Mouse (Mus musculus): ENCODE results near the gene Anks6.

The Anks6 gene

DNA sequence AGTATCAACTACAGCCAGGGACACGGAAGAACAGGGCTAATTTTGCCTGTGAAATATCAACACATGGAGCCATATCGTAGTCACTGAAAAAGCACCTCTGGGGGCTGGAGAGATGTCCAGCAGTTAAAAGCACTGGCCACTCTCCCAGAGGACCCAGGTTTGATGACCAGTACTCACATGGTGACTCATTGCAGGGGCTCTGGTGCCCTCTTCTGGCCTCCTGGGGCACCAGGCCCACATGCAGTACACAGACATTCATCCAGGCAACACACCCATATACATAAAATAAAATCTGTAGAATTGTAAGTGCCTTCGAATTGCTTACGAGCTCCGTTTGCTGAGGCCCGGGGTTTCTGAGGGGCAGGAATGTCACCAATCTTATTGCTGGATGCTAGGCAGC, 10.3 kb downstream of the Anks6 start:
- peak; percentile 71 for DNase-seq (ENCODE audit: low read depth, low spot score)

DNA sequence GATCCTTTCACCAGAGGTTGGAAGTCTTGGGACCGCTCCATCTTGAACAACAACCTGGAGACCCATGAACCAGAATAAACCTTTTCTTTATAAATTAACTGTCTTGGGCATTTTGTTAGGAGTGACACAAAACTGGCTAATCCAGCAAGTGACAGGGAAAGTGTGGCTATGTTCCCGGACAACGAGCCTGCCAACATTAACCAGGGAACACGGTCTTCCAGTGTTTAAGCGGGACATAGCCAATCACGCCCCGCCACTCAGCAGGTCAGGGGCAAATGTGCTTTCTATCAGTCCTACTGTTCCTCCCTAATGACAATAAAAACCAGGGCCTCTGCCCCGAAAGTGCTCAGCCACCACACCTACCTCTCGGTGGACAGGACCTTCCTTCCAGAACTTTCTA, 13.4 kb downstream of the Anks6 start:
- no peak for DNase-seq (ENCODE audit: low read depth, low spot score)

DNA sequence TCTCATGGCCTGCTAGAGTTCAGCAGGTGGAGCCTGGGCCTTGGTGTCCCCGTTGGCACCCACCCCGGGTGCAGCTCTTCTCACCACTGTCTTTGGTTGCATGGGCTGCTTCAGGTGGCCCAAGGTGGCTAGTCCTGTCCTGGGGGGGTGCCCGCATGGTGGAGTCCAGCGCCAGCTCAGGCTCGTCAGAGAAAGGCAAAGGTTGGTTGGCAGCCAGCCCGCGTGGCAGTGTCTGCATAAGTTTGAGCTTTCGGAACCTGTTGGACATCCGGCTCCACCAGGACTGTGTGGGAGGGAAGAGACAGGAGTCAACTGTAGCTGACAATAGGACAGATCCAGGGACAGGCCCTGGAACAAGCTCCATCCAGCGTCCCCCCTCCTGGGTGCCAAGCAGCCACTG, 17.6 kb downstream of the Anks6 start:
- no peak for DNase-seq (ENCODE audit: low read depth, low spot score)

DNA sequence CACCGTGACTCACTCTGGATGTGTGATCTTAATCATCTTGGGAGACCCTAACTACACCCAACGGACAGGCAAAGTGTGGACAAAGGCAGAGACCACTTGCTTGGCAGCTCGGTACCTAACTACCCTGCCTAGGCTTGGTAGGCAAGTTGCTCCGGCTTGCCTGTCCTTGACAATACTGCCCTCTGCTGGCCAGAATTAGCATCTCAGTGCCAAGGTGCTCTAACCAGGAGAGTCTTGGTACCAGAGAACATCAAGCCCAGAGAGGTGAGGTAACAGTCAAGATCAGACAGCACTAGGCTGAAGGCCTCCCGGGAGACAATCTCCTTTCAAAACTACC, 19.9 kb downstream of the Anks6 start:
- peak; percentile 86 for DNase-seq (ENCODE audit: low read depth, low spot score)

DNA sequence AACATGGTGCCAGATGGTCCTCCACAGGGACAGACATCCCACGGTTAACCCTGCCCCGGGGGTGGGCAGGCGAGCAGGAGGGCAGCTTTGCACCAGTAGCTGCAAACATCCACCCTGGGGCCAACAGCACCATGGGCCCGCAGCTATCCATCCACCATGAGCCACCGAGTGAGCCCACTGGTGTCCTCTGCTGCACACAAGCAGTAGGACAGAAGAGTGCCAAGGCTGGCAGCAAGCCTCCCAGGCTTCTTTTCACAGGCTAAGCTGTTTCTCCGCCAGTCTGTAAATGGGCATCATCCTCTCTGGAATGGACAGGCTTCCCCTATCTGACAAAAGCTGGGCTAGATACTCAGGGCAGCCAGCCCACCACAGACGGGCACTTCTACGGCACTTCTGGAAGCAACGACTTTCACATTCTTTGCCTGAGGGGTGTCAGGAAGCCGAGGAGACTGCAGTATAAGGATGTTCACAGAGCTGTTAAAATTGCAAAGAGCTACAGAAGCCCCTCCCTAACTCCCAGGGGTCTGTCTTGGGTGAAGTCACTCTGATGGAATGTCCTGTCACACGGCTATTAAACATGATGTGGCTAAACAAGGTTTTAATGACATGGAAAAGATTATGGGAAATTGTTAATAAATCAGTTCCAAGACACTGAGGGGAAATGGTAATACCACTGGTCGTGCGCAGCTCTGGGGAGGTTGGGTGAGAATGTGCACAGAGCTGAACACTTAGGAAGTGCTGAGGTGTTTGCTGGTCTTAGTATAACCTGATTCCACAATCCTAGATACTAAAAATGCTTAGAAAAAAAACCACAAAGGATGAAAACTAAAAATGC, 20.5 kb downstream of the Anks6 start:
- peak; percentile 40 for DNase-seq (ENCODE audit: low read depth, low spot score)

DNA sequence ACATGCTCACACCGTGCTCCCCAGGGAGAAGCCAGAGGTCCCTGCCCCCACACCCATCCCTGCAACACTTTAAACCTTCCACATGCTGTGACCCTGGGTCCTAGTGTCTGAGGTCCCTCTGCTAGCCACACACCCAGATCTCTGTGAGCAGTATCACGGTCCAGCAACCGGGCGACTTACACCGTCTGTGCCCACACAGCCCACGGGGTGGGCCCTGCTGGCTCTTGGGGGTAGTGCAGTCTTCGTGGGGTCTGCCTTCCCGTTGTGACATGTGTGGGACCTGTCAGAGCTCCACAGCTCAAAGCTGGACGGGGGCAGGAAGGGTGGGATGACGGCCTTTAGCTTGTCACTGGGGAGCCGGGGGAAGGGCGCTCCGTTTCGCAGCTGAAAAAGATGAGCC, 21.7 kb downstream of the Anks6 start:
- DNase-seq (ENCODE audit: low read depth, low spot score): no peak

DNA sequence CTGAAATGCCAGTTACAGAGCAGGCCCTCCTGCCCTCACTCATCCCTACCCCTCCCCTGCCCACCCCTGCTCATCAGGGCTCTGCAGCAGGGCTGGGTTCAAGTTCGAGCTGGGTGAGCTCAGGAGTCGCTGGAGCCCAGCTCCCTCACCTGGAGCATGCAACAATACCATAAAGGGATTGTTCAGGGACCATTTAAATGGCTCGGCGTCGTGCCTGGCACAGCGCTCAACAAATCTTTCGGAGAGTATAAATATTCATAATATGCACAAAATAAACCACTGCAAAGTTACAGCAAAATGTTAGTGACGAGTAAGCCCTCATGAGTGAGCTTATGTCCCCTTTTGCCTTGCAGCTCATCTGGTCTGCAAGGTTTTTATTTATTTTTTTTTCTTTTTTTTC, 25.1 kb downstream of the Anks6 start:
- no peak for DNase-seq (ENCODE audit: low read depth, low spot score)

DNA sequence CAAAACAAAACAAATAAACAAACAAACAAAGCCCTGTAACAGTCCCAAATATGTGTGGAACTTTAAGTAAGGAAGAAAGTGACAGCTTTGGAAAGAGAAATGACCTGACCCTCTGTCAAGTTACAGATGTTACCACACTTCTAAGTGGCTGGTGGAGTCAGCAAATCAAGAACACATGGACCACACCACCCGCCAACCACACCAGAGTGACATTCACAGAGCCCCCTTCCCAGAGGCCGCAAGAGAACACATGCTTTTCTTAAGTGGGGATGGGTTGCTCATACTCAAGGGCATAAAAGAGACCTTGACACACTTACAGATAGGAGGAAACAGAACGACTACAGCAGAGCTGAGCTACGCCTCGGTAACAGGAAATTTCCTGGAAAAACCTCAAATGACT, 28.4 kb downstream of the Anks6 start:
- DNase-seq (ENCODE audit: low read depth, low spot score): no peak

DNA sequence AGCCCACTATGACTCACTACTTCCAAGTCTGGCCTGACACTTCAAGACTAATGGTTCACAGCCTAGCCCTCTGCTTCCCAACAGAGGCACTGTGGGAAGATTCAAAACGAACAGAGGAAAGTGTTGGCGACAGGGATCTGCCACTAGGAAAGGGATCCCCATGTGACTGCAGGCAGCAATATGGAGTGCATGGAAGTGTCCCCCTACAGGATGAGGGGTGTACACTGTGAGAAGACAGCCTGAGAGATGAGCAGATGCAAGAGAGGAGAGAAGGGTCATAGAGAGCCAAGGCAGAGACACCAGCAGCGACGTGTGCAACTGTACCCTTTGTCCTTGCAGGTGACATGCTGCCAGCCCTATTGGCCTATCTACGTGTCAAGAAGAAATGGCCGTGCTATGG, 33.3 kb downstream of the Anks6 start:
- no peak for DNase-seq (ENCODE audit: low read depth, low spot score)

DNA sequence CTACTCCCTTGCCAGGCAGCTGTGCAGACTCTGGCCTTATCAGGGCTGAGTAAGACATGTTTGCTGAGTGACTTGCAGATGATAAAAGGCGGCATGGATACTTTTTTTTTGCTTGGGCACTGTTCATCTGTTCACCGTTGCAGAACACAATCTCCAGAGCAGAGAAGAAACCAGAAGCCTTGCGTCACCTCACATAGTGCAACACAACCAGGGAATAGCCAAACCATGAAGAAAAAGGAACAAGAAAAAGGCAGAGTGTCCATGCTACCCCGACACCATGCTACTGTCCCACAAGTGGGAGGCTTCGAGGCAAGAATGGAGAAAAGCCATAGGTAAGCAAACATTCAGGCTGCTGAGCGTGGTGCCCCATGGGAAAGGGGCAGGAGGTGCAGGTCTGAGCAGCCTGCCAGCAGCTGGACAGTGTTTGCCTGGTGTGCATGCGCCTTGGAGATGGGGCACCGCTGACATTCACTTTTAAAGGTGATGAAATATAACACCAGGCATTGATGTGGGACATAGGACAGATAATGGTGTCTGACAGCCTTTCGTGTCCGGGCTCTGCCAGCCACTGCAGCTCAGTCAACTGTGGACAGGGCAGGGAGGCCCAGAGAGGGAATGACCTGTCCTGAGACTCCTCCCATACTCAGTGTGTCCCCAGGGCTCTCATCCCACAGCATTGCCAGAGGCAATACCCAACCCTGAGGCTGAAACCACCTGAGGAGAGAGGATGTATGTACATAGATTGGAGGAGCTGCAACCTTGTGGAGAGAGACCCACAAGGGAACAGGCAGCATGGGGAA, 34.2 kb downstream of the Anks6 start:
- DNase-seq (ENCODE audit: low read depth, low spot score): no peak

DNA sequence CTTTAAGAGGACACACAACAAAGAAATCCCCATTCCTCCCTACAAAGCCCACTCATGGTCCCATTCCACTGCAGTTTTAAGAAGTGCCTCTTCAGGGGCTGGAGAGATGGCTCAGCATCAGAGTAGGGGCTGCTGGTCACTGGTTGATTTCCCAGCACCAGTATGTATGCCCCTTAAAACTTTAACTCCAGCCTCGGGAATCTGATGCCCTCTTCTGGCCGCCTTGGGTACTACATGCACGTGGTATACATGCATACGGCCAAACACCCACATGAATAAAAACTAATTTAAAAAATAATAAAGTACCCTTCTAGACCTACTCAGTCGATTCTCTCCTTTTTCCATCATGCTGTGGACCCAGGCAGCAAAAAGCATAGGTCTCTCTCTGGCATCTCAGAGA, 36.7 kb downstream of the Anks6 start:
- peak; percentile 54 for DNase-seq (ENCODE audit: low read depth, low spot score)

DNA sequence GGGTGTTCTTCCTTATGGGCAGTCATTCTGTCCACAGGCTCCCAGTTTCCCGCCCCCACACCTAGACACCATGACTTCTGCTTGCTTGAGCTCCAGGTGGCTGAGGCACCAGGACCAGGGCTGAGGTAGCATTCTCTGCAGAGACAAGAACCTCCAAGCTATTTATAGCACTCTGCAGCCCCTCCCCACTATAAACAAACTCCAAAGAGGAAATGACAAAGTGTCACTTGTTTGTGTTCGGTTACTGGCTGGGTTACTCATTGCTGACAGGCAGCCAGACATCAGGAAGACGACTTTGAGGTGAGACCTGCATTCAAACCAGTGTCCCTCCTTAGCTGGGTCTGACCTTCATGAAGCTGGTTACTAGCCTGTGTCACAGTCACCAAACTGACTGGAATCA, 42.1 kb downstream of the Anks6 start:
- no peak for DNase-seq (ENCODE audit: low read depth, low spot score)

DNA sequence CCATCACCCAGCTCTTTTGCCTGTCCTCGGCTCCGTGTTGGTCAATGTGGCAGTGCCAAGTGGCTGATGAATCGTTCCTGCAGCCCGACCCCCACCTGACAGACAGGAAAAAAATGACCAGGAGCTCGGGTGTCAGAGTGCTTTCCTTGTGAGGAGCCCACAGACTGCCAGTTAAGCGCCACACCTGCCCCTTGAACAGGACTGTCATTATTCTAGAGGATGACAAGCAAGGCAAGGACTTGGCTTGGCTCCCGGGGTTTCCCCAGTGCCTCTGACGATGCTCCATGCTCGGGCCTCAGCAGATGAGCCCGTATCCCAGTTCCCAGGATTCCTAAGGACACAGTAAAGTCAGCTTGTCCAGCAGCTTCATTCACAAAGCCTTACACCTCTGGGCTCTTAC, 44.8 kb downstream of the Anks6 start:
- no peak for DNase-seq (ENCODE audit: low read depth, low spot score)

DNA sequence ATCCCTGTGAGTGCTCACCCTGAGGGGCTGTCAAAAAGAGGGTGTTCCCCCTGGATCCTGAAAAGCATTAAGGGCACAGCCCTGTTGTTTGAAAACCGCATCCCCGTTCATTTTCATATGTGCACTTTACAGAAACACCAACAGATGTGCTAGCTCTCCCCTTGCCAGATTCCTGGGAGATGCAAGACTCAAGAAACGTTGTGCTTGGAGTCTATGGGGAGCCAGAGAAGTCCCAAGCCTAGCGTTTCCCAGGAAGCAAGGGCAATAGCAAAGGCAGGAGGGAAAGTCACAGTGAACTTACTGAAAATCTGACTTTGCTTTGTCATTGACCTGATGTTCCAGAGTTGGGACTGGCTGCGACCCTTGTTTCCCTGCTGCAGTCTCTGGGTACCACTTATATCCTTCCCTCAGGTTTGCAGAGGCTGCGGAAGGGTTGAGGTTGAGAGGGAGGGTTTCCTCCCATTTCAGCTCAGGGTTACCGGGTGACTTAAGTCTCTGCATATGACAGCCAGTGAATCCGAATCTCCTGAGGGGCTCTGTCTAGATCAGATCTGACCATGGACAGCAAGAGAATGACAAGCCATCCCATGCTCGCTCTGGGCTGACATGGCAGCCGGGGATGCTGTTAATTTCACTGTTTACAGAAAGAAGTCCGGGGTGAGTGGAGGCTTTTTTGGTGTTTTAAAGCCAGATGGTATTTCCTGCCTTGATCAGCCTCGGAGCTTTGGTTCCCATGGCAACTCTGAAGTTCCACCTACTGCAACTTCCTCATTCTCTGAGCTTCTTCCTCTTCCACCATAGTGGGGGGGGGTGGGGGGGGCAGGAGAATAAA, 46.6 kb downstream of the Anks6 start:
- DNase-seq (ENCODE audit: low read depth, low spot score): no peak

DNA sequence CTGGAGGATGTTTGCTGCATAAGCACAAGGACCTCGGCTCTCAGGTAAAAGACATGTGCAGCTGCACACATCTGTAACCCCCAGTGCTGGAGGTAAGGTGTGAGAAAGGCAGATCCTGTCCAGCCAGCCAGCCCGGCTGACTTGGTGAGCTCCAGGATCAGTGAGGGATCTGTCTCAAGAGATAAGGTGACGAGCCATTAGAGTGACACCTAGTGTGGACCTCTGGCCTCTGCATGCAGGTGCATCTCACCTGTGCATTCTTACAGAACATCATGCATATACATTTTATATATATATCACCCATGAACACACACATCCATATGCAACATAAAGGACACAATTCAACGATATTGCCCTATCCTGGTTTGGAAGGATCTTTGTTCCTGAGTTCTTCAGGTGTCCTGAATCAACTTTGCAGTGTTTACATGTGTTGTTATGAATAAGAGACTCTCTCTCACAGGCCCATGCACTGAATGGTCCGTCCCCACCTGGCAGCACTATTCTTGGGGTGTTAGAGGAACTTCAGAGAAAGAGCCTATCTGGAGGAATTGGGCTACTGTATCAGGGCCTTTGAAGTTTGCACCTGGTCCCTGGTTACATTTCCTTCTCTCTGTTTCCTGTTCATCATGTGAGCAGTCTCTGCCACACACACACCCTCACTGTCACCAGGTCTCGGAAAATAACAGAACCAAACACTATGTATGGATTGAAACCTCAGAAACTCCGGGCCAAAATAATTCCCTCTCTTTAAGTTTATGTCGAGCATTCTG, 56.4 kb downstream of the Anks6 start:
- no peak for DNase-seq (ENCODE audit: low read depth, low spot score)

DNA sequence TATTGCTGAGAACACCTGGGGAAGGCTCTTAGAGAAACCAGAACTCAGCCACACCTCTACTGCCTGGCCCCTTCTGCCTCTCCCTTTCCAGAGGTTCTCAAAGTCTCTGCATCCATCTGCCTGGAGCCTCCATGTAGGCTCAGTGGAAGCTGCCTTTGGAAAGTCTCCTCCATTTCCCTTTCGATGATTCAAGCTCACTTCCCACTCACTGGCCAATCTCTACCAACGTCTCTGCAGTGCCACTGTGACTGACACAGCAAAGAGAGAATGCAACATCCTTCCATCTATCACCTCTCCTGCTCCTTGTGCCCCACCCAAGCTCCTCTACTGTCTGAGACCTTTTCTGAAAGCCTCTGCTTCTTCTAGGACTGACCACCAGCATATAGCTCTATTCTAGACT, 59.3 kb downstream of the Anks6 start:
- DNase-seq (ENCODE audit: low read depth, low spot score): no peak

DNA sequence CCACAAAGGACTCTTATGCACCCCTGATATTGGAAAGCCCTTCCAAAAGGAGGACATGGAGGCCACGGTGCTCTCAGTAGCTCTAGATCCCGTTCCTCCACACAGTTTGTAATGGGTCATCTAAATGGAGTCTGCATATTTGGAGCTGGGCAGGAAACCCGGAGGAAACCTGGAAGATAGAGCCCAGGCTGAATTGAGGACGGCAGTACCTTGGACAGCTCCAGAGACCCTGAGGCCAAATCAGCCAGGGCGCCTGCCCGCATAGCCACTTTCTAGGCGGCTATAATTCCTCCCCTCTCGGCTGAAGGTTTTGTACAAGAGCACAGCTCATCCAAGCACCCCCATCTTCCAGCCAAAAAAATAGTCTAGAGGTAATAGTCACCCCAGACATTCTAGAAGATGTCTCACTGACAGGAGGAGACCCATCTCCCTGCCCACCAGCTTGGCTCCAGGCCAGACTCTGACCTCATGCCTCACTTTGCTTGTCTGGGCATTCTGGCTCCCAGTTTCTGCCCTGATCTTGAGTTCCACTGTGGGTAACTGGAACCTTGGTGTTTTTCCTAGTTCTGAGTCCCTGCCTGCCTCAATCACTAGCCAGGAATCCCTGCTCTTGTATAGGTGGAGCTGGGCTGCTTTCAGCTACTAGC, 64.3 kb downstream of the Anks6 start:
- DNase-seq (ENCODE audit: low read depth, low spot score): peak; percentile 21

DNA sequence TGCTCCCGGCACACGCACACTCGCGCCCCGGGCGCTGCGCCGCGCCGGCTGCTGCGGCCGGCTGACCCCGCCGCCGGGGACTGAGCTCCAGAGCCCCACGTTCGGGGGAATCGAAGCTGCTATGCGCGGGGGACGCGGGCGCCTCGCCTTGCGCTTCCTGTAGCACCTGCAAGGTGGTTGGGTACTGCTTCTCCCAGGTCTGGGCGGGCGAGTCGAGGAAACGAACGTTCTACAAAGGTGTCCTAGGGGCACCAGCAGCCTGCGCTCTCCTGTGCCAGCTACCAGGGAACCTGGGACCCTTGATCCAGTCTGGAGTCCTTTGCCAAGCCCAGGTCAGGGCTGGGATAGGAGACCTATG, 65.3 kb downstream of the Anks6 start:
- no peak for DNase-seq (ENCODE audit: low read depth, low spot score)

DNA sequence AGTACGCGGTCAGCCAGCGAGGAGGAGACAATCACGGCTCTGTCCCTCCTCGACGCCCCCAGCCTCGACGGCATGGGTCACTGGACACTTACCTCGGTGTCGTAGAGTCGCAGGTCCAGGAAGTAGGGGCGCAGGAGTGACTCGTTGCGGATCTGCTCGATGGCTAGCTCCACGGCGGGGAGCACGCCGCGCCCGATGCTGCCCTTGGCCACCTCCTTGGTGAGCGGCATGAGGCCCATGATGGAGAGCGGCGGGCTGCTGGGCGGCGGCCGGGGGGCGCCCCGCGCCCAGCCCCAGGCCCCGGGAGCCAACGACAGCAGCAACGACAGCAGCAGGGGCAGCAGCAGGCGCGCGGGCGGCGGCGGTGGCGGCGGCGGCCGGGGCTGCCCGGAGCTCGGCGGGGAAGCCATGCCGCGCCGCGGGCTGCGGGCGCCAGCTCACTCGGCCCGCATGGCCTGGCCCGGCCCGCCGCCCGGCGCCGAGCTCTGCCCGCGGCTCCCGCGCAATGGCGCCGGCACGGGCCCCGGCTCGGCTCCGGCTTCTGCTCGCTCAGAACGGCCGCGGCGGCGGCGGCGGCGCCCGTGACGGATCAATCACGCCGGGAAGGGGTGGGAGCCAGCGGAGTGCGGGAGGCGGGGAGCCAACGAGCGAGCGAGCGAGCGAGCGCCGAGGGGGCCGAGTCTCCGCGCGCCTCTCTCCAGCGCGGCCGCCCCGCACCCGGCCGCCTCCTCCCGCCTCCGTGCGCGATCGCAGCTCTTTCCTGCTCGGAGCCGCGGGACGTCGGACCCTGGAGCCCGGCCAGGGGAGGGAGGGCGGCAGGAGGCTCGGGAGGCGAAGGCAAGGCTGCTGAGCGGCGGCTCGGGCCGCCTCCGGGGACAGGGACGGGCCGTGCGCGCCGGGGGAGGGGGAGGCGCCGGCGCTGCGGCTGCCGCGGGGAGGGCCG, 65.9 kb downstream of the Anks6 start, which contains the start of gene Gabbr2:
Gabbr2 (minus strand) TSS at position 858 of the 943 bp plus-strand sequence.
- no peak for DNase-seq (ENCODE audit: low read depth, low spot score)

Measured in 3T3-L1 (cell line).